Mouse (Mus musculus): ENCODE results near the gene Oosp2. TPM values are rescaled to one million over a fixed set of nuclear protein-coding genes. Genes with fewer than 3 reads are reported as not detected.

Oosp2 gene
- polyA plus RNA-seq, 1 experiment from 2014 or later = not detected

- H3K4me2 ChIP-seq (replicated peaks; ENCODE audit: low read depth, low read length) = no peak overlapping the region
Measured at GRCm38 (mm10) chr19:11639038-11639437, 21.3 kb downstream of the Oosp2 start.

GRCm38 (mm10) chr19:11635572-11635971 lies 24.8 kb downstream of the Oosp2 start:
- H3K27ac ChIP-seq (ENCODE audit: low read depth, low read length) = no peak overlapping the region
- H3K36me3 ChIP-seq (ENCODE audit: control insufficient read depth, insufficient read depth, low read length) = no peaks in the 10 kb centered on the region
- H3K4me2 ChIP-seq (replicated peaks; ENCODE audit: low read depth, low read length) = no peak overlapping the region
- no peak overlapping the region for H3K9ac ChIP-seq (ENCODE audit: low read depth, low read length)
- H3K9me3 ChIP-seq (ENCODE audit: control insufficient read depth, low read length) = no peaks in the 10 kb centered on the region
- H3K4me3 ChIP-seq (ENCODE audit: low read length) = no peak overlapping the region
- no peaks in the 10 kb centered on the region for H3K27me3 ChIP-seq (ENCODE audit: control insufficient read depth, insufficient read depth, low read length)
- 84% methylated on average over 5 of the region's 5 CpGs for WGBS
- no peak for ATAC-seq (ENCODE audit: low FRiP score, low TSS enrichment)
- H3K4me1 ChIP-seq (ENCODE audit: control insufficient read depth, insufficient read depth, low read length) = no peaks in the 10 kb centered on the region

More at GRCm38 (mm10) chr19:11639038-11639437, 21.3 kb downstream of the Oosp2 start:
- Histone ChIP-seq H3K9me3 (ENCODE audit: control insufficient read depth, low read length) (no peaks in the 10 kb centered on the region), H3K9ac (ENCODE audit: low read depth, low read length) (no peak overlapping the region), H3K4me3 (ENCODE audit: low read length) (no peak overlapping the region), H3K36me3 (ENCODE audit: control insufficient read depth, insufficient read depth, low read length) (no peaks in the 10 kb centered on the region), H3K27me3 (ENCODE audit: control insufficient read depth, insufficient read depth, low read length) (no peaks in the 10 kb centered on the region), H3K4me1 (ENCODE audit: control insufficient read depth, insufficient read depth, low read length) (no peaks in the 10 kb centered on the region), H3K27ac (ENCODE audit: low read depth, low read length) (no peak overlapping the region)
- WGBS = 76% methylated on average over 4 of the region's 4 CpGs
- ATAC-seq (ENCODE audit: low FRiP score, low TSS enrichment) = no peak

- H3K9ac ChIP-seq (ENCODE audit: low read depth, low read length) = no peak overlapping the region
- 72% methylated on average over 2 of the region's 2 CpGs for WGBS
- no peaks in the 10 kb centered on the region for H3K36me3 ChIP-seq (ENCODE audit: control insufficient read depth, insufficient read depth, low read length)
- no peaks in the 10 kb centered on the region for H3K27me3 ChIP-seq (ENCODE audit: control insufficient read depth, insufficient read depth, low read length)
- H3K4me2 ChIP-seq (replicated peaks; ENCODE audit: low read depth, low read length) = no peak overlapping the region
- no peaks in the 10 kb centered on the region for H3K9me3 ChIP-seq (ENCODE audit: control insufficient read depth, low read length)
- no peaks in the 10 kb centered on the region for H3K4me1 ChIP-seq (ENCODE audit: control insufficient read depth, insufficient read depth, low read length)
- no peak overlapping the region for H3K4me3 ChIP-seq (ENCODE audit: low read length)
- ATAC-seq (ENCODE audit: low FRiP score, low TSS enrichment) = no peak
- H3K27ac ChIP-seq (ENCODE audit: low read depth, low read length) = no peak overlapping the region
Measured at GRCm38 (mm10) chr19:11634330-11634729, 26.0 kb downstream of the Oosp2 start.

GRCm38 (mm10) chr19:11633732-11634131 lies 26.6 kb downstream of the Oosp2 start:
- Histone ChIP-seq H3K9ac (ENCODE audit: low read depth, low read length) (no peak overlapping the region), H3K27ac (ENCODE audit: low read depth, low read length) (no peak overlapping the region), H3K27me3 (ENCODE audit: control insufficient read depth, insufficient read depth, low read length) (no peaks in the 10 kb centered on the region), H3K9me3 (ENCODE audit: control insufficient read depth, low read length) (no peaks in the 10 kb centered on the region), H3K4me1 (ENCODE audit: control insufficient read depth, insufficient read depth, low read length) (no peaks in the 10 kb centered on the region), H3K4me3 (ENCODE audit: low read length) (no peak overlapping the region), H3K4me2 (replicated peaks; ENCODE audit: low read depth, low read length) (no peak overlapping the region), H3K36me3 (ENCODE audit: control insufficient read depth, insufficient read depth, low read length) (no peaks in the 10 kb centered on the region)
- 86% methylated on average over 1 of the region's 1 CpGs for WGBS
- ATAC-seq (ENCODE audit: low FRiP score, low TSS enrichment) = no peak

- ATAC-seq (ENCODE audit: low FRiP score, low TSS enrichment) = 0 out of 2 replicates have a peak, but pooled peaks have one; percentile 12
- Histone ChIP-seq H3K4me1 (ENCODE audit: control insufficient read depth, insufficient read depth, low read length) (no peaks in the 10 kb centered on the region), H3K9me3 (ENCODE audit: control insufficient read depth, low read length) (no peaks in the 10 kb centered on the region), H3K27me3 (ENCODE audit: control insufficient read depth, insufficient read depth, low read length) (no peaks in the 10 kb centered on the region), H3K4me2 (replicated peaks; ENCODE audit: low read depth, low read length) (no peak overlapping the region), H3K36me3 (ENCODE audit: control insufficient read depth, insufficient read depth, low read length) (no peaks in the 10 kb centered on the region), H3K9ac (ENCODE audit: low read depth, low read length) (no peak overlapping the region), H3K27ac (ENCODE audit: low read depth, low read length) (no peak overlapping the region), H3K4me3 (ENCODE audit: low read length) (no peak overlapping the region)
- WGBS = 39% methylated on average over 5 of the region's 5 CpGs
Measured at GRCm38 (mm10) chr19:11625231-11625630, 35.1 kb downstream of the Oosp2 start.

- H3K36me3 ChIP-seq (ENCODE audit: control insufficient read depth, insufficient read depth, low read length) = no peaks in the 10 kb centered on the region
- no peaks in the 10 kb centered on the region for H3K27me3 ChIP-seq (ENCODE audit: control insufficient read depth, insufficient read depth, low read length)
- no peak; the same call in 1 of the 2 replicates for ATAC-seq (ENCODE audit: low FRiP score, low TSS enrichment)
- H3K9ac ChIP-seq (ENCODE audit: low read depth, low read length) = no peak overlapping the region
- no peaks in the 10 kb centered on the region for H3K9me3 ChIP-seq (ENCODE audit: control insufficient read depth, low read length)
- no peak overlapping the region for H3K27ac ChIP-seq (ENCODE audit: low read depth, low read length)
- H3K4me2 ChIP-seq (replicated peaks; ENCODE audit: low read depth, low read length) = no peak overlapping the region
- no peaks in the 10 kb centered on the region for H3K4me1 ChIP-seq (ENCODE audit: control insufficient read depth, insufficient read depth, low read length)
- no peak overlapping the region for H3K4me3 ChIP-seq (ENCODE audit: low read length)
Measured at GRCm38 (mm10) chr19:11624800-11625199, 35.6 kb downstream of the Oosp2 start.

- Histone ChIP-seq H3K27me3 (ENCODE audit: control insufficient read depth, insufficient read depth, low read length) (no peaks in the 10 kb centered on the region; the same call in 1 of the 2 replicates), H3K27ac (ENCODE audit: low read depth, low read length) (no peak within 1 kb of the TSS), H3K4me2 (replicated peaks; ENCODE audit: low read depth, low read length) (no peak within 1 kb of the TSS), H3K4me1 (ENCODE audit: control insufficient read depth, insufficient read depth, low read length) (no peaks in the 10 kb centered on the region), H3K9me3 (ENCODE audit: control insufficient read depth, low read length) (no peaks in the 10 kb centered on the region), H3K36me3 (ENCODE audit: control insufficient read depth, insufficient read depth, low read length) (no peaks in the 10 kb centered on the region), H3K9ac (ENCODE audit: low read depth, low read length) (no peak within 1 kb of the TSS), H3K4me3 (ENCODE audit: low read length) (no peak within 1 kb of the TSS)
- ATAC-seq (ENCODE audit: low FRiP score, low TSS enrichment) = no peak
- WGBS = 58% methylated on average over 2 of the region's 2 CpGs
Measured at GRCm38 (mm10) chr19:11623551-11623950, 36.8 kb downstream of the Oosp2 start, which contains the start of gene Ms4a2. TSS of gene Ms4a2 (minus strand) at chr19:11623719.

GRCm38 (mm10) chr19:11617983-11618382 lies 42.4 kb downstream of the Oosp2 start:
- H3K4me3 ChIP-seq (ENCODE audit: low read length) = no peak overlapping the region
- no peaks in the 10 kb centered on the region for H3K36me3 ChIP-seq (ENCODE audit: control insufficient read depth, insufficient read depth, low read length)
- H3K9me3 ChIP-seq (ENCODE audit: control insufficient read depth, low read length) = no peaks in the 10 kb centered on the region
- no peaks in the 10 kb centered on the region for H3K4me1 ChIP-seq (ENCODE audit: control insufficient read depth, insufficient read depth, low read length)
- no peak for ATAC-seq (ENCODE audit: low FRiP score, low TSS enrichment)
- H3K27ac ChIP-seq (ENCODE audit: low read depth, low read length) = no peak overlapping the region
- H3K27me3 ChIP-seq (ENCODE audit: control insufficient read depth, insufficient read depth, low read length) = no peaks in the 10 kb centered on the region; the same call in 1 of the 2 replicates
- H3K9ac ChIP-seq (ENCODE audit: low read depth, low read length) = no peak overlapping the region
- no peak overlapping the region for H3K4me2 ChIP-seq (replicated peaks; ENCODE audit: low read depth, low read length)

- Histone ChIP-seq H3K27me3 (ENCODE audit: control insufficient read depth, insufficient read depth, low read length) (no peaks in the 10 kb centered on the region; the same call in 1 of the 2 replicates), H3K9me3 (ENCODE audit: control insufficient read depth, low read length) (no peaks in the 10 kb centered on the region), H3K27ac (ENCODE audit: low read depth, low read length) (no peak overlapping the region), H3K36me3 (ENCODE audit: control insufficient read depth, insufficient read depth, low read length) (no peaks in the 10 kb centered on the region), H3K9ac (ENCODE audit: low read depth, low read length) (no peak overlapping the region), H3K4me3 (ENCODE audit: low read length) (no peak overlapping the region), H3K4me1 (ENCODE audit: control insufficient read depth, insufficient read depth, low read length) (no peaks in the 10 kb centered on the region), H3K4me2 (replicated peaks; ENCODE audit: low read depth, low read length) (no peak overlapping the region)
- WGBS = 67% methylated on average over 2 of the region's 2 CpGs
- ATAC-seq (ENCODE audit: low FRiP score, low TSS enrichment) = no peak
Measured at GRCm38 (mm10) chr19:11614805-11615204, 45.6 kb downstream of the Oosp2 start.

Data from kidney, embryonic 14.5 days (tissue).